Mouse (Mus musculus) retina, embryonic 14.5 days (tissue): Measurements from ENCODE around the gene Hist1h2ah.

ENCODE experiments used
- DNase-seq: peaks from one replicate; pipeline ENCODE4 v3.0.0-alpha.2; 2015; ENCODE audit warnings: low spot score

Hist1h2ah gene

GRCm38 (mm10) chr13:22039364-22039763 is 4.0 kb upstream of the Hist1h2ah start:
- DNase-seq = no peak

- no peak for DNase-seq
These were observed 2.0 kb upstream of the Hist1h2ah start for GRCm38 (mm10) chr13:22037415-22037814.

DNA sequence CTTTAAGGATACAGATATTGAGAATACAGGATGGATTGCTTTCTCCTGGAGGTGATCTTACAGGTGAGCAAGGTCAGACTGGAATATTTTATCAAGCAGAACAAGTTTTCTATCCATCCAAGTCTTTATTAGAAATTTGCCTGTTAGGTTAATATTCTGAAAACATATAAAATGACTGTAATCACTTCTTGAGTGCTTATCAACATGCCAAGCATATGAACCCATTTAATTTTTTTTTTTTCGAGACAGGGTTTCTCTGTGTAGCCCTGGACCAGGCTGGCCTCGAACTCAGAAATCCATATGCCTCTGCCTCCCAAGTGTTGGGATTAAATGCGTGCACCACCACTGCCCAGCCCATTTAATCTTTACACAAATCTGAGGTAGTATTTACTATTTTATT is 1.6 kb upstream of the Hist1h2ah start:
- DNase-seq = no peak

DNA sequence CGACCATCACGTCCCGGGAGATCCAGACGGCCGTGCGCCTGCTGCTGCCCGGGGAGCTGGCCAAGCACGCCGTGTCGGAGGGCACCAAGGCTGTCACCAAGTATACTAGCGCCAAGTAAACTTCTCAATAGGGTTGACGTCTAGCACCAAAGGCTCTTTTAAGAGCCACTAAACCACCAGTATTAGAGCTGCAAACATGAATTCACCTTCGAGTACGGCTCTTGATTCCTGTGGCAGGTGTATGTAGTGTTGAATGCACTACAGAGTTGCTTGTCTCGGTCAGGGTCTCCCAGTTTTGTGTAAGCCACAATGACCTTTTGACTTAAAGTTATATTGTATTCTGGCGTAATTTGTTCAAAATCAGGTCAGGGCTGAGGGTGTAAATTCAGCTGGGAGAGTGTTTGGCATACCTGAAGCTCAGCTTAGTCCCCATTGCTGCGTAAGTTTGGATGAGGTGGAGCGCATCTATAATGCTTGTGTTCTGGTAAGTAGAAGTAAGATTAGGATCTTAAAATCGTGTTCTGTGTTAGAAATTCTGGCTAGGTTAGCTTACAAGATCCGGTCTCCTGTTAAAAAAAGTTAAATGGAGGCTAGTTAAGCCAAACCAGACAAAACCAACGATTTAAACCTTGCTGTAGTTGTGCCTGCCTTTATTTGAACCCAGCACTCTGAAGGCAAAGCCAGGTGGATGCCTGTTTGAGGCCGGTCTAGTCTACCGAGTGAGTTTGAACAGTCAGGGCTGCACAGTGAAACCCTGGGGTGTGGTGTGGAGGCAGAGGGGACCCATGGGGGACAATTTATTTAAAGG is 985 bp upstream of the Hist1h2ah start:
- DNase-seq = peak; percentile 62

- DNase-seq = peak; percentile 70
These were observed 713 bp downstream of the Hist1h2ah start for GRCm38 (mm10) chr13:22034443-22035266.

- no peak for DNase-seq
These were observed 1.5 kb downstream of the Hist1h2ah start for GRCm38 (mm10) chr13:22033741-22034442.

- peak; percentile 75 for DNase-seq
These were observed 4.9 kb downstream of the Hist1h2ah start for GRCm38 (mm10) chr13:22030493-22030892.

DNA sequence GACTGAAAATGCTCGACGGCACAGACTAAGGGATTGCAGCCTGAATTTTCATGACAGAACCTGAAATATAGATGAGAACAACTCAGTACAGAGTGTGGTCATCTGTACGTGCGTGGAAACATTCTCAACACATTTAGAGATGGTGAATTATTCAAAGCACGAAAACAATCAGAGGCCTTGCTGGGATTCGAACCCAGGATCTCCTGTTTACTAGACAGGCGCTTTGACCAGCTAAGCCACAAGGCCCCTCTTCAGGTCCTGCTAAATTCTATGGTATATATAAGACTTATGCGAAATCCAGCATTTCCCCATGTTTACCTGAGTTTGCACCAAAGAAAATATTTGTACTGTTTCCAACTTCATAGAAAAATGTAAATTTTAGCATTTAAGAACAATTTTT is 5.4 kb downstream of the Hist1h2ah start:
- DNase-seq = peak; percentile 66

DNA sequence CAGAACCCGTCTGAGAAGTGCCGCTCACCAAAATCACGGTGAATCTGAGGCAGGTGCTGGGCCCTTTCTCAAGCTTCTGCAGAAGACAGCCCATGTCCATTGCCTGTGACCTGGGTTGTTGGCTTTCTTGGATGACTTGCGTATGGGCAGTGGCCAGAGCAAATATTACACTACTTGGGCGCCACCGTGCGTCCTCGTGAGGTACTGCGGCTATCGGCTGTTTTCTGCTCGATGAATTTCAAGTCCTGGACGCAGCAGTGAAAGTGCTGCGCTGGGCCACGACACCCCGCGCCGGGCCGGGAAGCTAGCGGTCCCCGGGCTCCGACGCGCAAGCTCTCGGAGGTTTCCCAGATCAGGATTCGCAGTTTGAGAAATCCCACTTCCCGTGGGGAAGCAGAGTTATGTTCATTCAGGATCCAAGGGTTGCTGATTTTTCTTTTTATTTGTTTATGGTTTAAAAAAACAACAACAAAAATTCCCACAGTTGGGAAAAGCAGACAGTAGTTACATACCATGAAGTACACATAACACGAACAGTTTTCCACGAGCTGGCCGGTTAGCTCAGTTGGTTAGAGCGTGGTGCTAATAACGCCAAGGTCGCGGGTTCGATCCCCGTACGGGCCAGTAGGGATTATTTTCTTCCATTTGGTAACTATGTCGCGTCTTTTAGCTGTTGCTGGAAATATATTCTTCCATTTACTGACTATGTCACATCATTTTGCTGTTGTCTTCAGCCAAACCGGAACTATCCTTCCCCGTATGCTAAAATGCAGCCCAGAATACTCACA is 6.5 kb downstream of the Hist1h2ah start:
- DNase-seq = peak; percentile 97

DNA sequence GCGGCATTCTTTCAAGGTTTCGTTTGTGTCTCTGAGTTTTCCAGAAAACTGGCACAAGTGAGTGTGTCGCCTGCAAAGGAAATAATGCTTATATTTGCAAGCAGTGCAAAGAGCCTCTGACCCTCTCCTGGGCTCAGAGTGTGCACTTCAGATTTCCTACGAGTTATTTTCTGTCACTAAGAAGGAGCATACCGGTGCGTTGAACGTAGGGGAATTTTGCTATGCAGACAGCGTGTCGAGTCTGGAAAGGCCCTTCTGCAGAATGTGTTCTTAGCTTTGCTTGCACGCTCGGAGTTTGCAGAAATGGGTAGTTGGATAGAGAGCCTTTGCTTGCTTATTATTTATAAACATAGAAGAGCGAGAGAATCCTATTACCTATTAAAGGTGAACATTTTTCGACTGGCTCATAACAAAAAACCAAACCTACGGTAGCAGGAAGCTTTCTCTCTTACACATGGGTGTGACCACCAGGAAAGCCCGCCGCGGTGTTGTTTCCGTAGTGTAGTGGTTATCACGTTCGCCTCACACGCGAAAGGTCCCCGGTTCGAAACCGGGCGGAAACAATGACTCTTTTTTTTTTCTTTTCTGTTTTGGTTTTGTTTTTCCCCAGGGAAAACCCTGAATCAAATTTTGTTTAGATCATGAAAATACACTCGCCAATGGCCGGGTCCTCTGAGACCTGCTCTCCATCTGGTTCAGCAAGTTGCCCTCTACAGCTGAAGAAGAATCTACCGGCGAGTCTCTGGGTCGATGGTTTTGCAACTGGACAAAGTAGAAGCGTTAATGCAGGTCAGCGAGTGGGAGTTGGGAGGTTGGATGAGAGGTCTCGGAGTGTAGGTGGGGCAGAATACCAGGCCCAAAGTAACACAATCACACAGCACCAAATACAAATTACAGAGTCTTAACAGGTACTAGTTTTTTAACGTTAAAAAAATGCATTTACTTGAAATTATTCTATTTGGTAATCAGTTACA is 9.0 kb downstream of the Hist1h2ah start:
- DNase-seq = peak; percentile 97

GRCm38 (mm10) chr13:22022241-22022640 is 13.1 kb downstream of the Hist1h2ah start:
- peak; percentile 92 for DNase-seq

DNA sequence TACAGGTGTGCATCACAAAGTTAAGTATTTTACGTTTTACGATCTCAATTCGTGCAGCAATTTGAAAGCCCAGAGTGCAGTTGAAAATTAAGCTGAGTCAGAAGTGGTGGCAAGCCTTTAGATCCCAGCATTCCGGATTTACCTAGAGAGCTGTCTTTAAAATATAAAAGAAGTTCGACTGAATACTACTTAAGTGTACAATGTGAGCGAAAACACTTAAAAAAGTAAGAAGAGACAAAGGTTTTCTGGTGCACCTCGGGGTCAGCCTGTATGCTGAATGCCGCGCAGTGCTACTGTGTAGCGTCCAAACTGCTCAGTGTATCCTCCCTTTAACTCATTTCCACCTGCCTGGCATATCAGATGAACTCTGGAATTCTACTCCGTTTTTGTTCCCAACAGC is 13.8 kb downstream of the Hist1h2ah start:
- peak; percentile 61 for DNase-seq

- DNase-seq = peak; percentile 86
These were observed 14.4 kb downstream of the Hist1h2ah start for GRCm38 (mm10) chr13:22020901-22021339.

GRCm38 (mm10) chr13:22019934-22020835 is 15.2 kb downstream of the Hist1h2ah start:
- peak; percentile 50 for DNase-seq

- peak; percentile 86 for DNase-seq
These were observed 19.6 kb downstream of the Hist1h2ah start for GRCm38 (mm10) chr13:22015479-22016450.

DNA sequence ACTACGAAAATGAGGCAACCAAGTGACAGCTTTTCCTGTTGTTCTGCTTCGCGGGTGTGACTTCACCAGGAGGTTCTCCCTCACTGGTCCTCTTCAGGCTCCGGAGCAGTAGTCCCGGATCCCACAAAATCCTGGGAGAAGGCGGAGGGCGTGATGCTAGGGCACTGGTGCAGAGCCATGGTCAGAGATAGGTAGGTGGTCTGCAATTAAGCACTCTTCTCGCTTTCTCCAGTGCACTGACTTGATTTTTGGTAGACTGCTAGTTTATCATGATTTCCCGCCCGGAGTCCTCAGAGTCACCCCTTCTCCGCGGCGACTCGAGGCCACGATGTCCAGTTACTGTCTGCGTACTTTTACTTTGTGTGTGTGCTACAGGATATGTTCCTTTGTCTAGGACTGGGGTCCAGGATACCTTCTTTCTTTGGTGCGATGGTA is 20.9 kb downstream of the Hist1h2ah start:
- DNase-seq = no peak

DNA sequence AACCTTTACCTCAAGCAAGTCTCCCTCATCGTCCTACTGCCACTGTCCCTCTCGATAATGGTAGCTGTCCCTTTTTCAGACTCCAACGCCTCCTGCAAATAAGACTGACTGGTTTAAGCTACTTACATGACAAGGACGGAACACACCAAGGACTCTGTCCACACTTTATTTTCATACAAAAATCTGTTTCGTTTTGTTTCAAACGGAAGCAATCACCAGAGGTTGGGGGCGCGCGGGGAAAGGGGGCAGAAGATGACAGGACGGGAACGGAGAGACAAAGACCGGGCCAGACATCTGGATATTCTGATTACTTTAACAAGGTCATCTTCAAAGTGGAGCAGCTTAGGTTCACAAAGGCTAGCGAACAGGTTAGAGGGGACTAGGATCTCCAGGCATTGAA is 21.7 kb downstream of the Hist1h2ah start:
- DNase-seq = no peak

DNA sequence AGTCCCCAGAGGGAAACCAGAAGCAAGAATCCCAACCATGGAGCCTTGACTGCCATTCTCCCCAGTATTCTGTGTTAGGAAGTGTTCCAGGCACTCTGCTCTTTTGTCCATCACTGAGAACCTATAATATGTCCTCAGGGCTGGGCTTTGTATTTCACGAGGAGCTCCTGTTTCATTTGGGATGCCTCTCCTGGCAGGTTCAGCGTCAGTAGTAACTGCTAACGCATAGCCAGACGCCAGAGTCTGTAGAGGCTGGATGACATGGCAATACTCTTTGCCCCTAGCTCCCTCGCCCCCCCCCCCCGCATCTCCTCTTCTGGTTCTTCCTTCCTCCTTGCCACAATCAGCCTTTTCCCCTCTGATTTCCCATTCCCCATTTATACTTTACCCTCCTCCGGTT is 25.7 kb downstream of the Hist1h2ah start, which contains the start of gene Prss16:
TSS of gene Prss16 (minus strand) at position 101 of the 400 bp plus-strand sequence.
- DNase-seq = no peak
